Mouse (Mus musculus): Measurements from ENCODE around the gene A4gnt. TPM values are rescaled to one million over a fixed set of nuclear protein-coding genes. Genes with fewer than 3 reads are reported as not detected.

The A4gnt gene
- total RNA-seq, 1 experiment, result not detected

- in situ Hi-C loops (cut with MboI; ENCODE audit: low sequenced_read_pairs in 2 of 2, unreplicated experiment in 2 of 2), result no loop called here
- Histone ChIP-seq H3K4me1 (ENCODE audit: control insufficient read depth in 2 of 2, insufficient read depth in 2 of 2, low read length in 2 of 2, poor library complexity in 1 of 2) (0 out of 4 replicates have a peak, but pooled peaks cover 0 to 3% of the 10 kb centered on the region in 2 experiments), H3K9ac (ENCODE audit: insufficient read depth, low read depth, low read length, poor library complexity, severe bottlenecking) (no peak overlapping the region), H3K27ac (ENCODE audit: insufficient read depth, low read depth, low read length, poor library complexity, severe bottlenecking) (no peak overlapping the region), H3K9me3 (ENCODE audit: control insufficient read depth, insufficient read depth, low read depth, low read length) (no peaks in the 10 kb centered on the region), H3K36me3 (ENCODE audit: control insufficient read depth, insufficient read depth, low read length, poor library complexity, severe bottlenecking) (no peaks in the 10 kb centered on the region), H3K4me3 (ENCODE audit: insufficient read depth in 1 of 2, low read depth in 1 of 2, low read length in 2 of 2, poor library complexity in 1 of 2, severe bottlenecking in 1 of 2) (no peak overlapping the region)
- peak; percentile 11; the same call in 1 of the 2 replicates for TF ChIP-seq MAFK (IDR thresholded peaks at IDR 0.05; ENCODE audit: insufficient read depth, low read depth, low read length)
- no peak for TF ChIP-seq ZNF384 (IDR thresholded peaks at IDR 0.05; ENCODE audit: low read depth, low read length)
- DNase-seq (ENCODE audit: low read depth, low spot score), result no peak
Observed at GRCm38 (mm10) chr9:99632264-99632663, 20.0 kb downstream of the A4gnt start.

DNA sequence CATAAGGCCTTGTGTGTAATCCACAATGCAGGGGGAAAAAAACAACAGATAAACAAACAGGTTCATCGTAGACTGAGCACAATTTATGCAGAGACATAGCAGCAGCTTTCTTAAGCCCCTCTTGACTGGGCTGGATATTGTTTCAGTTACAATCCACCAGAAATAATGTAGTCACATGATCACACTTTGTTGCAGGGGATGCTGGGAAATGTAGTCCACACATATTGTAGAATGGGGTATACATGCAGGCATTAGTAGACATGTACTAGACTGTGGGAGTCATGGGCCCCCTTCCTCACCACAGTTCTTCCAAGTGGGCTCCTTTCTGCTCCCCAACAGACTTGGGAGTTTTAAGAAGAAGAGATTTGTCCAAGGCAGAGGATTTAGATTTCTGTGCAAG, 24.5 kb downstream of the A4gnt start:
- Histone ChIP-seq H3K36me3 (ENCODE audit: control insufficient read depth, insufficient read depth, low read length, poor library complexity, severe bottlenecking) (peaks cover 6% of the 10 kb centered on the region; the same call in 1 of the 2 replicates), H3K4me1 (ENCODE audit: control insufficient read depth in 2 of 2, insufficient read depth in 2 of 2, low read length in 2 of 2, poor library complexity in 1 of 2) (no peaks in the 10 kb centered on the region), H3K9me3 (ENCODE audit: control insufficient read depth, insufficient read depth, low read depth, low read length) (no peaks in the 10 kb centered on the region), H3K27ac (ENCODE audit: insufficient read depth, low read depth, low read length, poor library complexity, severe bottlenecking) (no peak overlapping the region), H3K4me3 (ENCODE audit: insufficient read depth in 1 of 2, low read depth in 1 of 2, low read length in 2 of 2, poor library complexity in 1 of 2, severe bottlenecking in 1 of 2) (no peak overlapping the region), H3K9ac (ENCODE audit: insufficient read depth, low read depth, low read length, poor library complexity, severe bottlenecking) (no peak overlapping the region)
- no peak for DNase-seq (ENCODE audit: low read depth, low spot score)
- in situ Hi-C loops (cut with MboI; ENCODE audit: low sequenced_read_pairs in 2 of 2, unreplicated experiment in 2 of 2), result no loop called here
- TF ChIP-seq ZC3H11A (IDR thresholded peaks at IDR 0.05; ENCODE audit: borderline replicate concordance, low read depth, low read length) (no peak), MAFK (IDR thresholded peaks at IDR 0.05; ENCODE audit: insufficient read depth, low read depth, low read length) (no peak), HCFC1 (IDR thresholded peaks at IDR 0.05; ENCODE audit: borderline replicate concordance, insufficient read depth, low read length) (peak; percentile 91), CHD2 (IDR thresholded peaks at IDR 0.05; ENCODE audit: low read depth, low read length) (no peak), ZNF384 (IDR thresholded peaks at IDR 0.05; ENCODE audit: low read depth, low read length) (no peak)

GRCm38 (mm10) chr9:99637227-99637626, 24.9 kb downstream of the A4gnt start:
- Histone ChIP-seq H3K4me1 (ENCODE audit: control insufficient read depth in 2 of 2, insufficient read depth in 2 of 2, low read length in 2 of 2, poor library complexity in 1 of 2) (no peaks in the 10 kb centered on the region), H3K27ac (ENCODE audit: insufficient read depth, low read depth, low read length, poor library complexity, severe bottlenecking) (no peak overlapping the region), H3K36me3 (ENCODE audit: control insufficient read depth, insufficient read depth, low read length, poor library complexity, severe bottlenecking) (peaks cover 6% of the 10 kb centered on the region; the same call in 1 of the 2 replicates), H3K4me3 (ENCODE audit: insufficient read depth in 1 of 2, low read depth in 1 of 2, low read length in 2 of 2, poor library complexity in 1 of 2, severe bottlenecking in 1 of 2) (no peak overlapping the region), H3K9ac (ENCODE audit: insufficient read depth, low read depth, low read length, poor library complexity, severe bottlenecking) (no peak overlapping the region), H3K9me3 (ENCODE audit: control insufficient read depth, insufficient read depth, low read depth, low read length) (no peaks in the 10 kb centered on the region)
- in situ Hi-C loops (cut with MboI; ENCODE audit: low sequenced_read_pairs in 2 of 2, unreplicated experiment in 2 of 2), result no loop called here
- DNase-seq (ENCODE audit: low read depth, low spot score), result no peak
- no peak for TF ChIP-seq HCFC1 (IDR thresholded peaks at IDR 0.05; ENCODE audit: borderline replicate concordance, insufficient read depth, low read length)
- no peak for TF ChIP-seq ZNF384 (IDR thresholded peaks at IDR 0.05; ENCODE audit: low read depth, low read length)
- no peak for TF ChIP-seq CHD2 (IDR thresholded peaks at IDR 0.05; ENCODE audit: low read depth, low read length)
- TF ChIP-seq ZC3H11A (IDR thresholded peaks at IDR 0.05; ENCODE audit: borderline replicate concordance, low read depth, low read length), result no peak

- Histone ChIP-seq H3K4me1 (ENCODE audit: control insufficient read depth in 2 of 2, insufficient read depth in 2 of 2, low read length in 2 of 2, poor library complexity in 1 of 2) (no peaks in the 10 kb centered on the region), H3K36me3 (ENCODE audit: control insufficient read depth, insufficient read depth, low read length, poor library complexity, severe bottlenecking) (peaks cover 6% of the 10 kb centered on the region; the same call in 1 of the 2 replicates), H3K9ac (ENCODE audit: insufficient read depth, low read depth, low read length, poor library complexity, severe bottlenecking) (no peak overlapping the region), H3K27ac (ENCODE audit: insufficient read depth, low read depth, low read length, poor library complexity, severe bottlenecking) (no peak overlapping the region), H3K9me3 (ENCODE audit: control insufficient read depth, insufficient read depth, low read depth, low read length) (no peaks in the 10 kb centered on the region), H3K4me3 (ENCODE audit: insufficient read depth in 1 of 2, low read depth in 1 of 2, low read length in 2 of 2, poor library complexity in 1 of 2, severe bottlenecking in 1 of 2) (no peak overlapping the region)
- DNase-seq (ENCODE audit: low read depth, low spot score), result no peak
- TF ChIP-seq MAFK (IDR thresholded peaks at IDR 0.05; ENCODE audit: insufficient read depth, low read depth, low read length) (no peak), HCFC1 (IDR thresholded peaks at IDR 0.05; ENCODE audit: borderline replicate concordance, insufficient read depth, low read length) (no peak), CHD2 (IDR thresholded peaks at IDR 0.05; ENCODE audit: low read depth, low read length) (no peak), ZC3H11A (IDR thresholded peaks at IDR 0.05; ENCODE audit: borderline replicate concordance, low read depth, low read length) (no peak), ZNF384 (IDR thresholded peaks at IDR 0.05; ENCODE audit: low read depth, low read length) (no peak)
- in situ Hi-C loops (cut with MboI; ENCODE audit: low sequenced_read_pairs in 2 of 2, unreplicated experiment in 2 of 2), result no loop called here
Observed at GRCm38 (mm10) chr9:99637736-99638135, 25.4 kb downstream of the A4gnt start.

DNA sequence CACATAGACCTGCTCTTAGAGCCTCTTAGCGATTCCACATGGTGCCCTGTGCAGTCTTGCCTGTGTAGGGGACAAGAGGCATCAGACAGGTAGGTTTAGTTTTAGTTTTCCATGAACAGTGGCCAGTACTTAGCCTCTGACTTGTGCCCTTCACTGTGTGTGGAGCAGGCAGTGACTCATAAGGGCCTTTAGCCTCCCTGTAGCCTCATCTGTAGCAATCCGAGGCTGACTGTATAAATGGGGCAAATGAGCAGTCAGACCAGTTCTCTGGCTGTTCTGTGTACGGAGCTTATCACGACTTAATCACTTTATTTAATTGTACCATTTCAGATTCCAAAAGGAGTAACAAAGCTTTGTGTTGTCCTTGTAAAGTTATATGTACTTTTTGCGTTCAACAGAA, 27.7 kb downstream of the A4gnt start:
- in situ Hi-C loops (cut with MboI; ENCODE audit: low sequenced_read_pairs in 2 of 2, unreplicated experiment in 2 of 2), result no loop called here
- Histone ChIP-seq H3K4me1 (ENCODE audit: control insufficient read depth in 2 of 2, insufficient read depth in 2 of 2, low read length in 2 of 2, poor library complexity in 1 of 2) (no peaks in the 10 kb centered on the region), H3K36me3 (ENCODE audit: control insufficient read depth, insufficient read depth, low read length, poor library complexity, severe bottlenecking) (peaks cover 6% of the 10 kb centered on the region; the same call in 1 of the 2 replicates), H3K27ac (ENCODE audit: insufficient read depth, low read depth, low read length, poor library complexity, severe bottlenecking) (no peak overlapping the region), H3K9ac (ENCODE audit: insufficient read depth, low read depth, low read length, poor library complexity, severe bottlenecking) (no peak overlapping the region), H3K9me3 (ENCODE audit: control insufficient read depth, insufficient read depth, low read depth, low read length) (no peaks in the 10 kb centered on the region), H3K4me3 (ENCODE audit: insufficient read depth in 1 of 2, low read depth in 1 of 2, low read length in 2 of 2, poor library complexity in 1 of 2, severe bottlenecking in 1 of 2) (no peak overlapping the region)
- TF ChIP-seq CHD2 (IDR thresholded peaks at IDR 0.05; ENCODE audit: low read depth, low read length) (no peak), HCFC1 (IDR thresholded peaks at IDR 0.05; ENCODE audit: borderline replicate concordance, insufficient read depth, low read length) (no peak), ZC3H11A (IDR thresholded peaks at IDR 0.05; ENCODE audit: borderline replicate concordance, low read depth, low read length) (no peak), ZNF384 (IDR thresholded peaks at IDR 0.05; ENCODE audit: low read depth, low read length) (no peak)
- DNase-seq (ENCODE audit: low read depth, low spot score), result no peak
